Mouse (Mus musculus) MEL (cell line): ENCODE data around the gene Gm20708.

Experiments
- CTCF ChIP-seq, 3 experiments: IDR thresholded peaks in 2 of 3; conservative IDR thresholded peaks in 1 of 3; 2 replicates each; pipeline ENCODE4 v1.5.1; 2011 to 2012; ENCODE audit warnings: low read length in 3 of 3, low read depth in 2 of 3, mild to moderate bottlenecking in 2 of 3, improper control_type of control experiment in 1 of 3, inconsistent platforms in 1 of 3, mixed read lengths in 1 of 3, moderate library complexity in 1 of 3; ENCODE audit not compliant: control insufficient read depth in 1 of 3, insufficient read depth in 1 of 3, poor library complexity in 1 of 3, severe bottlenecking in 1 of 3
- ELF1 ChIP-seq: IDR thresholded peaks from 2 replicates; pipeline ENCODE4 v1.6.1; 2014; ENCODE audit warnings: low read depth, mild to moderate bottlenecking, inconsistent platforms, low read length, improper control_type of control experiment, moderate library complexity
- HCFC1 ChIP-seq: IDR thresholded peaks from 2 replicates; pipeline ENCODE4 v1.6.1; 2012; ENCODE audit warnings: low read depth, mild to moderate bottlenecking, inconsistent platforms, low read length, improper control_type of control experiment, moderate library complexity
- MAX ChIP-seq: IDR thresholded peaks from 2 replicates; pipeline ENCODE4 v1.6.1; 2011; ENCODE audit warnings: low read length, improper control_type of control experiment
- NRF1 ChIP-seq: IDR thresholded peaks from 2 replicates; pipeline ENCODE4 v1.6.1; 2014; ENCODE audit warnings: low read depth, mild to moderate bottlenecking, inconsistent platforms, low read length, improper control_type of control experiment, moderate library complexity; ENCODE audit not compliant: poor library complexity, insufficient read depth, severe bottlenecking
- USF1 ChIP-seq: IDR thresholded peaks from 2 replicates; pipeline ENCODE4 v1.6.1; 2014; ENCODE audit warnings: low read depth, mild to moderate bottlenecking, inconsistent platforms, low read length, improper control_type of control experiment, moderate library complexity

DNA sequence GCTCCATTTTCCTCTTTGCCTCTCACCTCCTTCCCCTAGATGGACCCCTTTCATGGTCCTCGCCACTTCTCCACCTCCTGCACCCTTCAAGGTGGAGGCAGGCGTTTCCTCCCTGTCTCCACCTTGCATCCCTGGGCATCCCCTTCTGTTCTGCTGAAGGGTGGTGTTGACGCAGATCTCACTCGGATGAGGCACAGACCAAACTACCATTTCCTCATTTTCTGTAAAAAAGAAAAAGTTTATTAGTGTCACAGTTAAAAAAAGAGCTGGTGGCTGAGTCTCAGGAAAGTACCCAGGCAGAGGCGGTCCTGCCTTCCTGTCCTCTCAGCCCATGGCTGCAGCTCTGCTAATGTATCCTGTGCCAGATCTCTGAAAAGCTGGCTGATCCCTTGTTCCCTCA lies 10.3 kb upstream of the Gm20708 start:
- no peak for TF ChIP-seq CTCF (IDR thresholded peaks at IDR 0.05 in 2 of 3, conservative IDR thresholded peaks at IDR 0.05 in 1 of 3; ENCODE audit: control insufficient read depth in 1 of 3, insufficient read depth in 1 of 3, low read depth in 2 of 3, low read length in 3 of 3, poor library complexity in 1 of 3, severe bottlenecking in 1 of 3)
- TF ChIP-seq USF1: no peak
- no peak for TF ChIP-seq HCFC1
- TF ChIP-seq NRF1: no peak
- no peak for TF ChIP-seq MAX
- no peak for TF ChIP-seq ELF1
